Mouse (Mus musculus) forelimb bud, embryonic 11.5 days (tissue): ENCODE data around the gene Arhgap35.
"Not testable (repeated sequence)": the region's sequence is repeated elsewhere in the genome, so short reads cannot be mapped to it uniquely, and the experiment has no call there.

ENCODE experiments used
- DNase-seq: peaks from one replicate; pipeline ENCODE4 v3.0.0-alpha.2; 2012; ENCODE audit warnings: low read depth, low spot score

Gene Arhgap35

DNA sequence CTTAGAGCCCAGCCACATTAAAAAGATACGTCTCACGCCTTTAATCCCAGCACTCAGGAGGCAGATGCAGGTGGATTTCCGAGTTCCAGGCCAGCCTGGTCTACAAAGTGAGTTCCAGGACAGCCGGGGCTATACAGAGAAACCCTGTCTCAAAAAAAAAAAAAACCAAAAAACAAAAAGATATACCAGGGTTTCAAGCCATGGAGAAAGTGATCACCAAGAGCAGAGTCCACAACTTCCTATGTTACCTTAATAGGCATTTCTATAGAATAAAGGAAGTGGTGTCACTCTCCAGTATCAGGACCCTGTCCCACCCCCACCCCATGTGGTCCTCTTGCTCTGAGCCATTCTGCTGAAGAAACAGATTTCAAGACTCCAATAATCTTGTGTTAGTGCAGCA lies 8.0 kb downstream of the Arhgap35 start:
- DNase-seq = not testable (repeated sequence)

DNA sequence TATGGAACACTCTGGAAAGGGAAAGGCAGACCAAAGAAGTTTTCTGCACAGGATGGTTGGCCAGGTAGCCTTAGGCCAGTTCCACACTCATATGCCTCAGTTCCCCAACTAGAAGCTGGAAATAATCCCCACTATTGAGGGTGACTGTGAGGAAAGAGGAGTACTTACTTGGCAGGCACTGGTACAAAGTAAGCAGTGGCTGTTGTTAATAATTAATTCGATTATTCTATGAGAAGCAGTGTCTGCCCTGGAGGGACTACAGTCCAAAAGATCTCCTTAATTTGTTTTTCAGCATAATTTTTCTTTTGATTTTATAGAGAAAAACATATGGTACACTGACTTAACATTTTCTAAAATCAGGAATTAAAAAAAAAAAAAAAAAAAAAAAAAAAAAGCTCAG lies 10.7 kb downstream of the Arhgap35 start:
- no peak for DNase-seq

DNA sequence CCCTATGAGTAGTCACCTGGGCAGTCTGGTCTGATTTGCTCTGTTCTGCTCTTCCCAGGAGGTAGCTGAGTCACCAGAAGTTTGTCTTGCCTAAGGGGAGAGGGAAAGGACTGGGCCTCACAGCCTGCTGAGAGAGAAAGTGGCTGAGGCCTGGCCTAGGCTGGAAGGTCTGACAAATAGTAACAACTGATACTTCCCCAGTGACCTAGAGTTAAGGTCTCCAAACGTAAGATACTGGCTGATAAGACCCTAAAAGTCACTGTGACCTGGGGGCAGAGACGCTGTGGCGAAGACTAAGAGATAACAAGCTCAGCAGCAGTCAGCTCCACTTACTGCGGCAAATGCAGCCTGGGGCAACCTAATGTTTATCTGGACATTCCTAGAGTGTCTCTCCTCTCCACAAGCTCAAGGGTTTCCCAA lies 13.1 kb downstream of the Arhgap35 start:
- no peak for DNase-seq

DNA sequence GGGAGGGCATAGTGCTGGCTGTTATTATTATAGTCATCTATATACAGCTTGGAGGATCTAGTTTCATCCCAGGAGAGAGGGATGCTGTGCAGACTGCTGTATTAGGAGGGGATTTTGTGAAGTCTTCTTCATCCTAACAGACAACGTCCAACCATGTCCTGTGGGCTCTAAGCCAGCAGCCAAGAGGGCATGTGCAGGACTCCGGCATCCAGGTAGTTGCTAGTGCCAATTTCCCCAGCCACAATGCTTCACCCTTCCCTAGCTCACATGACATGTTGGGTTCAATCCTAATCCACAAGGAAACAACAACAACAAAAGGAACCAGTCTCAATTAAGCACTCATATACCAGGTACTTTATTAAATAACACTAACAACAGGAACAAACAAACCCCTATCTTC lies 15.8 kb downstream of the Arhgap35 start:
- no peak for DNase-seq

DNA sequence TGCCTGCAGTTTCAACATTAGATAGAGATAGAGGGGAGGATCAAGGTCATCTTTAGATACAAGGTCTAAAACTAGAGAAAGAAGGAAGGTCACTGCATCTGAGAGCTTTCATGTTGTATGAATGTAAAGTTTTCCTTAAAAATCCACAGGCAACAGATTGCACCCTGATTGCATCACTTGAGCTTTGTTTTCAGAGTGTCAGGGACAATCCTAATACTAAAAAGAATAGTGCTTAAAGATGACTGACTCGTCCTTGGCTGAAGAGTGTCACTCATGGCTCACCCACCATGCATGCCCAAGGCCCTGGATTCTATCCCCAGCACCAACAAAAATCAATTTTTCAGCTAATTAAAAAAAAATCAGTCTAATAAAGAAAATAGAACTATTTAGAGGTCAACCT lies 23.5 kb downstream of the Arhgap35 start:
- DNase-seq = no peak

DNA sequence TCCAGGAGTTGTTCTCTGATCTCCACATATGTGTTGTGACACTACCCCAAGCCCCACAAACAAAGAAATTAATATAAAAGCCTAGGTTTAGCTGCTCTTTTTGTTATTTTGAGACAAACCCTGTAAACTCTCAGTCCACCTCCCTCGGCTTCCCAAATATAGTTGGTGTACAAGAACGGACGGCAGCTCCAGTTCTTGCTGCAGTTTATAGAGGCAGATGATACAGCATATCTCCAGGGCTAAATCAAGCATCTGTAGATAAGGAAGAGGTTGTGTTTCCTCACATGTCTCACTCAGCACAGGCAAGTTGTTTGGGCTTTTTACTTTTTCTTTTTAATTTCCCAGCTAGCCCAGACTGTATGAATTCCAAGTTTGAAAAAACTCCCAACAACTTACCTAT lies 27.1 kb downstream of the Arhgap35 start:
- DNase-seq = no peak

DNA sequence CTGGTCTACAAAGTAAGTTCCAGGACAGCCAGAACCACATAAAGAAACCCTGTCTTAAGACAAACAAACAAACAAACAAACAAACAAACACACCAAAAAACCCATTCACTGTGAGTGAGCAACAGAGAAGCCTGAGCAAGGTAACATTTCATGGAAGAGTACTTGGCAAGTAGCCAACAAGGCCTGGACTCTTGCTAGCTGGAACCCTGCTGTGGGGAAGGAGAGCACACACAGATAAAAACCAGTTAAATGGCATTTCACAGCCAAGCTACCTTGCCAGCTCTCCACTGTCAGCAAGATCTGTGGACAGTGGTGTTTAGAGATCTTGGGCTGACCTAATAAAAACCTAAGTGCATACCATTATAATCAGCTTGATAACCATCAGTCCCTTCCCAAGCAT lies 30.4 kb downstream of the Arhgap35 start:
- no peak for DNase-seq

DNA sequence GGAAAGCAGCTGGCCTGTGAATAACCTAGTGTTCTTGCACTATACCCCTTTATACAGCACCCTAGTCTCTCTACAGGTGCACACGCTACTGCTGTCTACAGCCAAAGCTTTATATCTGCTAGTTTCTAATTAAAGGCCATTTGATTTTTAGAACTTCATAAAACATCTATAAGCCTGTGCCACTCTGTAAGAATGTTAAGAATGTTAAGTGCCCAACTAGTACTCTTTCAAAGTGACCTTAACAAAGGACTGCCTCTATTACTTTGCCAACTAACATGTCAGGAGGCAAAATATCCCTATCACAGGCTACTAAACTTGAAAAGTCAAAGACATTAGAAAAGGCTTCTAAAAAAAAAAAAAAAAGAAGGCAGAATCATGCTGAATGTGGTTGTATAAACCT lies 31.0 kb downstream of the Arhgap35 start:
- no peak for DNase-seq

DNA sequence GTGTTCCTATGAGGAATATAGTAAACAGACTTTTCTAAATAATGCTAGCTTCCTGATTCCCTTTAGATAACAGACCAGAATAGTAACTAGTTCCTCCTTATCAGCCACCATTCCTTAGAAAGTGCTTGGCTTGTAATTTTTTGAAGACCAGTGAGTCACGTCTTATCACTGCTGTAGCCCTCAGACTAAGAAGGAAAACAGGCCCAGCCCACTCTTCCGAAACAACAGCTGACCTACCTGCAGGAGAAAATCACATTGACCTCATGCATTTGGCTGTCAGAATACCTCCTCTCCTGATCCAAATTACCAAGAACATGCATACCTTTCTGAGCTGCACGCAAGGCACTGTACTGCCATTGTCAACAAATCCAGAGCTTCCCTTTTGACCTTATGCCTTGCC lies 32.5 kb downstream of the Arhgap35 start:
- DNase-seq = no peak

DNA sequence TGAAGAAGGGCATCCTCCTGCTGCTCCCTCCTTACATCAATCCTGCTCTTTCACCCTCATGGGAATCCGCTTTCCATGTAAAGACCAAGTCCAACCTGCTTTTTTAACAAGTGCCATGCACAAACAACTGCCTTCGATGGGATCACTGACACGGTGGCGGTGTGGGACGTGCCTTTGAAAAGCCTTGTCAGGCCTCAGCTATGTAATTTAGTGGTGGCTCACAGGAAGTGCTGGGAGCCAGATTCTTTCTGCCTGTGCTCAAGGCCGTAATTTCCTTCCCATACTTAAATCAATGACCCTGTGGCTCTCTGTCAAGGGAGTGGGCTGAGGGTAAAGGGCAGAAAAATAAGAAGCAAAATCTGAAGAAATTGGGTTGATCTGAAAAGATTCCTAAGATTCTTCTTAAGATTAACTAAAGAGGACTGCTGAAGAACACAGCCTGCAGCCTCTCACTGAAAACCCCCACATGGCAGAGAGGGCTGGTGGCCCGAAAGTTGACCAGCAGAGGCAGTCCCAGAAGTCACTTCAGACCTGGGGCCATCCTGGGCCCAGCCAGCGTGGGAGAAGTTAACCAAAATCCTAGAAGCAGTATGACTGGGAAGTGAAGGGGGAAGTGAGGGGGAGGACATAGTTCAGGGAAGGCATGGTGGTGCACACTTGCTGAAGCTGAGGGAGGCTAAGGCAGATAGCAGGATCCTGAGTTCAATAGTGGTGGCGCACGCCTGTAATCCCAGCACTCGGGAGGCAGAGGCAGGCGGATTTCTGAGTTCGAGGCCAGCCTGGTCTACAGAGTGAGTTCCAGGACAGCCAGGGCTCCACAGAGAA lies 33.3 kb downstream of the Arhgap35 start:
- DNase-seq = peak; percentile 25

DNA sequence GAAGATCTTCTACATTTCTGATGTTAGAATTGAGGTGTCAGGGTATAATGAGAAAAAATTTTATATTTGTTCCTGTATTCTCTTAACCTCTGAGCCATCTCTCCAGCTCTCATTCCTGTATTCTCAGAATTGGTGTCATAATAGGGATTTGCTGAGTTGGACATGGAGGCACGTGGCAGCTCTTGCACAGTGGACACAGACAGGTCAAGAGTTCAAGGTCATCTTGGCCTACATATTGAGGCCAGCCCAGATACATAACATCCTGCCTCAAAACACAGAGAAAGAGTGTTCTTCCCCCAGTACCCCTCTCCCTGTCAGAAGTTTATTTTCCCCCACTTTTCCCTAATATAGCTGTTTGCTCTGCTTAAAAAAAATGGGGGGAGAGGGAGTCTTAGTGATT lies 38.1 kb downstream of the Arhgap35 start:
- no peak for DNase-seq

DNA sequence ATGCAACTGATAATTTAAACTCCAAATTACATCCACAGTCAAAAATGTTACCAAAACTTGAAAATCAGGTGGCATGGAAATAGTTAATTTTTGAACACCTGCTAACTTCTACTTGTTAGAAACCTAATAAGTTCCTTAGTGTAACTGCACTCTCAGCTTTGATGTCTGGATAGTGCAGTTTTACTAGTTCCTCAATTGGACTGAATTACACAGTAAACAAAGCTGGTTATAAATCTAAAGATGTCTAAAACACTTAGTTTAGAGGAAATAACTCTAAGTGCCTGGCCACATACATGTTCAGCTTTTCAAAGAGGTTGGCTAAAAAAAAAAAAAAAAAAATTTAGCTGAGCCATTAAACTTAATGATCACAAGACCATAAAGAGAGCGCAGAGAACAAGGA lies 43.6 kb downstream of the Arhgap35 start:
- DNase-seq = no peak

DNA sequence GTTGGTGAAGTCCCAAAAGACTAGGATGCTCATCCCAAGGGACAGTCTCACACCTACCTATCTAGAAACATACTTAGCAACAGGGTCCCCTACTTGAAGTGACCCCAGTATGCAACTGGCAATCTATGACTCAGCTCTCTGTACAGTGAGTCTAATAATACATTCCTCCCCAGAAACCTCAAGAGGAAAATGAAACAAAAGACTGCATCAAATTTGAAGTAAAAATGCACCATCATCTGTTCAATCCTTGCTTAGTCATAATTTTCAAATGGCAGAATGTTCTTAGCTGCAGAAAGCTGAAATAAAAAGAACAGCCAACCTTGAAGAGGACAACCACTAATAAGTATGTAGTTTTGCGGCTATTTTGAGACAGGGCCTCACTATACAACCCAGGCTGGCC lies 44.1 kb downstream of the Arhgap35 start:
- DNase-seq = no peak

DNA sequence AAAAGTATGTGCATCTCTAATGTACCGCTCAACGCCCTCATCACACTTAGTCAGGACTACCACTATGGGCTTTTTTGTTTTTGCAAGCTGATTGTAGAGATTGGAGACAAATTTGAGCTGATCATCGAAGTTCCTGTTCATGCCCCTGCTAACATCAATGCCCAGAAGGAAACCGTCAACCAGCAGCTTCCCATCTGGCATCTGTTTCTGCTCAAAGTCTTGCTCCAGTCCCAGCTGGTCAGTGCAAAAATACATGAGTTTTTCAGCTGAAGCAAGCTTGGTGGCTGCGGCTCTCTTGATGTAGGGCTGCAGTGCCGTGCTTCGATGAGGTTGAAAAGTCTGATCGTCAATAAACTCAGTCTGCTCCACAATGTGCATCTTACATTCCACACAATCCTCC lies 50.3 kb downstream of the Arhgap35 start:
- DNase-seq = no peak

DNA sequence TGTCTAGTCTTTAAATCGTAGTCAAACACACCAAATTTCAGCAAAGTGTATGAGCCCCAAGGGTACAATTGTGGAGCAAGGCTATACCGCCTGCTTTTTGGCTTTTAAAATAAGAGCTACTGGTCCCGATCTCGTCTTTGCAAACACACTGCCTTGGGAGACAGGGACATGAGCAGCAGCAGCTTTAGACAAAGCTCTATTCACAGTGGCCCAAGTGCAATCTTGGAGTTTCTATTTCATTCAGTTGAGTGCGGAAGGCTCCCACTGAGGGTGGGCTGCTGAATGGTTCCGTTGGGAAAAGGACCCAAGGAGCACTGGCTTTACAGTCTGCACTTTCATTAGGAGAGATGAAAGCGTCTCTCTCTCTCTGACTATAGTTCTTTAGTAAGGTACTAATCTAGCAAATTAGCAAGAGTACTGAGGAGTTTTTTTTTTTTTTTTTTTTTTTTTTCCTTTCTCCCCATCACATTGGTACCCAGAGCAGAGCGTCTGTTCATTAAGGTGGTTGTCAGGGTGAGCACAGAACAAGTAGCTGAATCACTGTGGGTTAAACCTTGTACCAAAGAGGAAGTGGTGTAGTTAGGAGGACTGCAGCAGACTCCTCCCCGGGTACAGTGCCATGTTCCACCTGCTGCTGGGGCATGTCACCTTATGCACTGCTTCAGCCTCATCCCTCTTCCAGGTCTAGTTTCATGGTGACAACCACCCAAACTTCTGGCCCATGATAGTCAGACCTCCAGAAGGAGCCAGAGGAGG lies 56.8 kb downstream of the Arhgap35 start:
- no peak for DNase-seq

DNA sequence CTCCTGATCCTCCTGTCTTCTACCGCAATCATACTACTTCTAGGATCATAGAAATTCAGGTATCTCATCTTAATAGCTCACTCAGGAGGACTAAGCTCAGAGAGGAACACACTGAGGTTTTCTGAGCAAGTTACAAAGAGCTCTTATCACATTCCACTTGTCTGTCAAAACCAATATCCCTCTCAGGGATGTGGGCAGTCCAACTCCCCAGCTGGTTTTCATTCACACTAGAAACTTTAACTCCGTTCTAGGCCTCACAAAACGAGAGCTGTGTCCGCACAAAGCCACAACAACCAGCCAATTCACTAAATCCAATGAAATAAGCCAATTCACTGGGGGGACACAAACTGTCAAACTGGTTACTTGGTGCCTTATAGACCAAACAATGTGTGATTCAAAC lies 57.5 kb downstream of the Arhgap35 start:
- no peak for DNase-seq

DNA sequence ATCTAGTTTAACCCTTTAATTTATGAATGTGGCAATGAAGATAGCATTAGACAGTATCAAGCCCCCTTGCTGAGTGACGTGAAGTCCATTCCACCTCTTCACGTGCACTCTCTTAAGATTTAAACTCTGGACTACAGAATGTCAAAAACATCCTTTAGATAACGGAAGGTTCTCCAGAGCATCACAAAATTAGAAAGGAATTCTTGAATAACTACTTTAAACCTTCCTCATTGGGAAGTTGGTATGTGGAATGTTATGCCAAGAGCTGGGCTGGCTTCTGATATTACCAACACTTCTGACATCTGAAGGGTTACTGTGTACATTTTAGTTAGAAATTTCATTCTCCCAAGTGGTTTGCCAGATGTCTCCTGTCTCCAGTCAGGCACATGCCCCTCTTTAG lies 60.6 kb downstream of the Arhgap35 start:
- no peak for DNase-seq

DNA sequence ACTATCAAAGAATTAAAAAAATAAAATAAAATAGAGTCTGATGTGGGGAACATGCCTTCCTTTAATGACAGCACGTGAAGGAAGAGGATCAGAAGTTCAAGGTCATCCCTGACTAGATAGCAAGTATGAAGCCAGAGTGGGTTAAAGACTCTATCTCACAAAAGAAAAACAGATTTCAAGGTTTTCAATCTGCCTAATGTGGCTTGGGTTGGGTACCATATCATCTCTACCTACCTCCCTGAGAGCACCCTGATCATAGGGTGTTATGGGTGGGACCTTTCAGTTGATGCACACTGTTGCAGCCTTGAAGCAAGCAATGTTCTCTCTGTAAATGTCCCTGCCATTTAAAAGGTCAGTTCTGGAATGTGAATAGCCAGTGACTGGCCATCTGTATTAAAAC lies 63.2 kb downstream of the Arhgap35 start:
- DNase-seq = no peak

DNA sequence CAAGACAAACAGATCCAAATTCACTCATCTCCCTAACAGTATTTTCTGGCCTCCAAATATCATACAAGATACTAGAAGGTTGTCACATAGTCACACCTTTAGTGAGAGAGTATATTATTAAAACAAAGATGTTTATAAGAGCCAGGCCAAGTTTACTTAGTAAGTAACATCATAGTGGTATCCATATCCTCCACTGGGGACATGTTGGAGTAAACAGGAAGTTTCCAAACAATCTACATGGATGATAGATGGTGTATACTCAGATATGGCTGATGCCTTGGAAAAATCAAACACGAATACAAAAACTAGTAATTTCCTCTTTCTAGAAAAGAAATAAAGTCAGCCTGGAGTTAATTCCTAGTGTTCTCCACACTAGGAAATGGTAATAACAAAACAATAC lies 65.5 kb downstream of the Arhgap35 start:
- no peak for DNase-seq

DNA sequence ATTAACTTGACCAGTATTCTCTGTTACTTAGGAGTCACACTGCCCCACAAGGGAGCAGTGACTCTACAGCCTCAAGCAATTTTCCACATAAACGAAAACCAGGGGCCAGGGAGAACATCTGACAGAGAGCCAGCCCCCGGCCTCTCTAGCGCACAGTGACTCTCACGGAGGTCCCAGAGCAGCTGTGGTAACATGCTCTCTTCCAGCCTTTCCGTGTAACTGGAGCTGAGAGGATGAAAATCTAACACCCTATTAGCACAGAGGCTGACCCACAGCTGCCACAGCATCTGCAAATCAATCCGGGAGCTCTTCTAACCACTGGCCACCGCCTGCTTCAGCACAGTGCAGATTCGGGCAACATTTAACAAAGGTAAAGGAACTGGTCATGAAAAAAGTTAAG lies 70.0 kb downstream of the Arhgap35 start:
- peak; percentile 43 for DNase-seq

DNA sequence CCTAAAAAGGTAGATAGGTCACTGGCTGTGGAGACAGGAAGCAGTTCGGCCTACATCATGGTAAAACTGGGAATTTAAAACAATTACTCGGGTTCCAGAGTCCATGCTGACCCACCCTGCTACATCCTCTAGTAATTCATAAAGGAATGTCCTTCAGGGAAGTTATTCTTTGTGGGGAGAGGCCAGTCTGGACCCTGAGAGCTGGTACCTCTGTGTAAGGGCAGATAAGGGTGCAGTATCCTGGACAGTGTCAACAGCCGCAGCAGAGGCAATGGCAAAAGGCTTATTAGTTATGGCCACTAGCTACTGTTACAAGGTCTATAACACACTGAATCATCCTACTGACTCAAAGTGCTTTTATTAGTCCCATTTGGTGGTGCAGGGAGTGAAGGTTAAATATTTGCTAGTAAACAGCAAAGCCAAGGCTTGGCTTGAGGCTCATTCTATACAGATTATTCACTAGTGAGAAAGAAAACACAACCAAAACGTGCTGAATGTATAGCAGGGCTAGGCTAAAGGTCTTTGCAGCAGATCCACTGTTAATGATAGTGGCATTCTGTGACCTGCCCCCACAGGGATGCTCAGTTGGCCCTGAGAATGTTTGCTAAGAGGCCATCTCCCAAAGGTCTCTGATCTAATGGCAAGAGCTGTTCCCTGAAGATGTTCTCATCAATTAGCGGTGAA lies 77.4 kb downstream of the Arhgap35 start:
- DNase-seq = no peak

DNA sequence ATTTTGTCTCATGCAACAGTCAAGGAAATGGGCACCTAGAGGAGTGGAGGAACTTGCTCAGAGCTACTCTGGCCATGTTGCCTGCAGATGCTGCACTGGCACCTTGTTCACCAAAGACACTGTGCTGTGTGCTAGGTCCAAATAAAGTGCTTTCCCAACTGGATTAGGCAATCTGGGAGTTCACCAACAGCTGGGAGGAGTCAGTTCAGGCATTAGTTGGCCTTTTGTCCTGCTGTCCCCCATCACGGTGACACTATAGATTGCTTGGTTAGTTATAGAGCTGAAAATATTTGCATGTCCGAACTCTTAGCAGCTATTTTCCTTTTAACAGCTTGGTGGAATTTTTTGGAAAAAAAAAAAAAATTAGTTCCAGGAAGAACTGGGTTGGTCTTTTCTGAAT lies 88.8 kb downstream of the Arhgap35 start:
- no peak for DNase-seq

DNA sequence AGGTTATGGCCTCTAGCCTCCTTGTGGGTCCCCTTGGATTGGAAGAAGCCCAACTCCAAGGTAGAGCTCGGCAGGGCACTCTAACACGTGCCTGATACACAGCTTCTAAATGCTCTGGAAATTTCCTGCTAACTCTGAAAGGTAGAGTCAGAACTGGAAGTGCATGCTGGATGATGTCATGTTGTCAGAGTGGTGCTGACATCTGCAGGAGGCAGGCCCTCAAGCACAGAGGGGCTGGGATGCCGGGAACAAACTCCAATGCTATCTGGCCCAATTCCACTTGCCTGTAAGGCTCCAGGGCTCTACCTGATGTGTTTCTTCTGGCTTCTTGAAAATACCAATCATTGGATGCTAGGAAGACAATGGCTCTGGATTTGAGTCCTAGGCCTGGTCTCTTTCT lies 89.3 kb downstream of the Arhgap35 start:
- no peak for DNase-seq
